Mouse (Mus musculus): ENCODE results near the gene Tia1. TPM values are rescaled to one million over a fixed set of nuclear protein-coding genes. Genes with fewer than 3 reads are reported as not detected.
"Not testable (repeated sequence)": the region's sequence is repeated elsewhere in the genome, so short reads cannot be mapped to it uniquely, and the experiment has no call there.

The Tia1 gene
- polyA plus RNA-seq, 1 experiment from 2014 or later, result 235 TPM

DNA sequence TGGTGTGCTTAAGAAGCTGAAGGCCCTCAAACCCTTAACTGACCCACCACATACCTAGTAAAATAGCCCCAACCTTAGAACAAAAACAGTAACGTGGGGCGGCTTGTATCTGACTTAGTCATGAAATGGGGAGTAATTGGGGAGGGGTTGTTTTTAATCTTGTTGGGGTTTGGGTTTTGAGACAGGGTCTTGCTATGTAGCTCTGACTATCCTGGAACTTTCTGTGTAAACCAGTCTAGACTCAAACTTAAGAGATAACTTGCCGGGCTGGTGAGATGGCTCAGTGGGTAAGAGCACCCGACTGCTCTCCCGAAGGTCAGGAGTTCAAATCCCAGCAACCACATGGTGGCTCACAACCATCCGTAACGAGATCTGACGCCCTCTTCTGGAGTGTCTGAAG, 23.9 kb upstream of the Tia1 start:
- H3K27ac ChIP-seq (ENCODE audit: low read depth, low read length); ATAC-seq (ENCODE audit: insufficient read depth, low FRiP score, low TSS enrichment); H3K27me3 ChIP-seq (ENCODE audit: control insufficient read depth, insufficient read depth, low read length); H3K4me3 ChIP-seq (ENCODE audit: low read depth, low read length); H3K9me3 ChIP-seq (ENCODE audit: control insufficient read depth, low read length); H3K4me1 ChIP-seq (ENCODE audit: control insufficient read depth, insufficient read depth, low read length); H3K4me2 ChIP-seq (ENCODE audit: low read depth); H3K9ac ChIP-seq (ENCODE audit: low read length); DNase-seq (ENCODE audit: low spot score): not testable (repeated sequence)
- 66% methylated on average over 6 of the region's 8 CpGs for WGBS
- H3K36me3 ChIP-seq (ENCODE audit: control insufficient read depth, insufficient read depth, low read length), result peaks cover 14% of the 10 kb centered on the region

DNA sequence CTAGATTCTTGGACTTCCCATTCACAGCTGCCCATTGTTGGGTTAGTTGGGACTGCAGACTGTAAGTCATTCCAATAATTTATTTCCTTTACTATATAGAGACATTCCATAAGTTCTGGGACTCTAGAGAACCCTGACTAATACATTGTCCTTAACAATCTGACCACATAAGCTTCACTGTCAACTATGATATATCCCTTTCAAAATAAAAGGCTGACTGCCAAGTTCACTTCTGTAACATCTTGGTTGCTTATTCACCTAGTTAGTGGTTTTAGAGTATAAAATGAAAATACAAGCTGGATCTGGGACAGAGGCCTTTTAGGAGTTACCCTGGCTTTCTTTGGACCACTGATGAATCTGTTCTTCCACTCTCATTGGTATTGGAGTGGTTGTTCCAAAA, 21.5 kb upstream of the Tia1 start:
- DNase-seq (ENCODE audit: low spot score) (no peak), ATAC-seq (ENCODE audit: insufficient read depth, low FRiP score, low TSS enrichment) (no peak)
- Histone ChIP-seq H3K4me3 (ENCODE audit: low read depth, low read length) (no peak overlapping the region), H3K9me3 (ENCODE audit: control insufficient read depth, low read length) (no peaks in the 10 kb centered on the region), H3K36me3 (ENCODE audit: control insufficient read depth, insufficient read depth, low read length) (peaks cover 10% of the 10 kb centered on the region), H3K4me1 (ENCODE audit: control insufficient read depth, insufficient read depth, low read length) (no peaks in the 10 kb centered on the region), H3K27ac (ENCODE audit: low read depth, low read length) (no peak overlapping the region), H3K4me2 (ENCODE audit: low read depth) (no peak overlapping the region), H3K9ac (ENCODE audit: low read length) (no peak overlapping the region), H3K27me3 (ENCODE audit: control insufficient read depth, insufficient read depth, low read length) (no peaks in the 10 kb centered on the region)

DNA sequence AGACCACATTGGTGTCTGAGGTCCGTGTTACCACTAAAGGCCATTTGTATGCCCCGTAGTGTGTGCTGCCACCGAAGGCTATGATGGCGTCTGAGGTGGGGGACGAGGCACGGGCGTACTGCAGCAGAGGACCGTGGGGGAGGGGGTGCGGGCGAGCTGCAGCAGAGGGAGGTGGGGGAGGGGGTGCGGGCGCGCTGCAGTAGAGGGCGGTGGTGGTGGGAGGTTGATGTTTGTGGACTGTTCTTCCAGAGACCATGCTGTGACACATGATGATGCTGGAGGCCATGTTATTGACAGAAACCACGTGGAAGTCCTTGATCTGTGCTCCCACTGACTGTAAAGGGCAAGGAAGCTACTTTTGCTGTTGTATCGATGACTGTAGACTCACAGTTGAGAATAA, 20.6 kb upstream of the Tia1 start:
- no peak for DNase-seq (ENCODE audit: low spot score)
- Histone ChIP-seq H3K27ac (ENCODE audit: low read depth, low read length) (no peak overlapping the region), H3K4me2 (ENCODE audit: low read depth) (no peak overlapping the region), H3K4me3 (ENCODE audit: low read depth, low read length) (no peak overlapping the region), H3K9me3 (ENCODE audit: control insufficient read depth, low read length) (no peaks in the 10 kb centered on the region), H3K27me3 (ENCODE audit: control insufficient read depth, insufficient read depth, low read length) (no peaks in the 10 kb centered on the region), H3K36me3 (ENCODE audit: control insufficient read depth, insufficient read depth, low read length) (peaks cover 8% of the 10 kb centered on the region), H3K9ac (ENCODE audit: low read length) (no peak overlapping the region), H3K4me1 (ENCODE audit: control insufficient read depth, insufficient read depth, low read length) (no peaks in the 10 kb centered on the region)
- WGBS, result 43% methylated on average over 16 of the region's 16 CpGs
- ATAC-seq (ENCODE audit: insufficient read depth, low FRiP score, low TSS enrichment), result no peak

DNA sequence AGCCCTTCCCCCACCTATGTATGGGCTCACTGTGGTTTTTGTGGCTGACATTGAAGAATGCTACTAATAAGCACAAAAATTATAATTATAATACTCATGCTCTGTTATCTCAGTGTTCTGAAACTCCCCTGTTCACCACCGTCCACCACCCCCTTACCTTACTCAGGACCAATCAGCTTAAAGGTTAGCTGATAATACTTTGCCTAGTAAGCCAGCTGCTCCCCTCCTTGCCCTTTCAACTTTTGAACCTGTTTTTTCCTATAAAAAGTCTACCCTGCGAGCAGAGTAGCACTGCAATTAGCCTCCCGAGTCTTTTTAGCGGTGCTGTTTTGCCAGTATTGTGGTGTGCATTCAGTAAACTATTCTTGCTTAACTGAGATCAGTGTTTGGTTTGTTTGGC, 19.3 kb upstream of the Tia1 start:
- Histone ChIP-seq H3K36me3 (ENCODE audit: control insufficient read depth, insufficient read depth, low read length) (peaks cover 12% of the 10 kb centered on the region), H3K27me3 (ENCODE audit: control insufficient read depth, insufficient read depth, low read length) (no peaks in the 10 kb centered on the region), H3K27ac (ENCODE audit: low read depth, low read length) (no peak overlapping the region), H3K4me2 (ENCODE audit: low read depth) (no peak overlapping the region), H3K4me1 (ENCODE audit: control insufficient read depth, insufficient read depth, low read length) (no peaks in the 10 kb centered on the region), H3K4me3 (ENCODE audit: low read depth, low read length) (no peak overlapping the region), H3K9ac (ENCODE audit: low read length) (no peak overlapping the region), H3K9me3 (ENCODE audit: control insufficient read depth, low read length) (no peaks in the 10 kb centered on the region)
- ATAC-seq (ENCODE audit: insufficient read depth, low FRiP score, low TSS enrichment) (no peak), DNase-seq (ENCODE audit: low spot score) (no peak)
- WGBS, result 77% methylated on average over 4 of the region's 4 CpGs

DNA sequence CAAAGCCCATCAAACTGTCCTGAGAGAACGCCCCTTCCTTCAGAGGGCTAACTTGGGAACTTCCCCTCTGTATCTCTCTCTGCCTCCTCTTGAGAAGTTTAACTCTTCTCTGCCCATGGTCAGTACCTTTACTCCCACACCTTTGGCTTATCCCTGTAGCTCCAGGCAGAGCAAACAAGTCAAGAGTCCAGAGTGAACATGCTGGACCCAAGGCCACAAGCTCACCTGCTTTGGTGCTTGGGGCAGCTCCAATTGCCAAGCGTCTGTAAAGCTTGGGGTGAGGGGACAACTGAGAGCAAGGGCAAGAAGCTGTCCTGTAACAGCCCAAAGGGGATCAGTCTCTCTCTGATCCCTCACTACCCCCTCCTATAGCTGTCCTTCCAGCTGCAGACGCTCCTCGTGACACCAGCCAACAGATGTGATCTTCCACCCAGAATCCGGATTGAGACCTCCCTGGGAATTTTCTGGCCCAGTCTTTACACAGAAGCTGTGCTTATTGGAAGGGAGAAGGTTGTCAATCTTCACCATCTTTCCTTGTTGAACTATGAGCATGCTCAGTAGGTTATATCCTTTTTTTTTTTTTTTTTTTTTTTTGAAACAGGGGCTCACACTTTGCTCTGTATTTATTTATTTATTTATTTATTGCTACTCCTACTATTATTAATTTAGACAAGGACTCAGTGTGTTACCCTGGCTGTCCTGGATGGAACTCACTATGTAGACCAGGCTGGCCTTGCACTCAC, 18.5 kb upstream of the Tia1 start:
- H3K9ac ChIP-seq (ENCODE audit: low read length), result no peak overlapping the region
- ATAC-seq (ENCODE audit: insufficient read depth, low FRiP score, low TSS enrichment) (no peak), DNase-seq (ENCODE audit: low spot score) (no peak)
- peaks cover 18% of the 10 kb centered on the region for H3K36me3 ChIP-seq (ENCODE audit: control insufficient read depth, insufficient read depth, low read length)
- no peaks in the 10 kb centered on the region for H3K9me3 ChIP-seq (ENCODE audit: control insufficient read depth, low read length)
- no peak overlapping the region for H3K4me3 ChIP-seq (ENCODE audit: low read depth, low read length)
- no peaks in the 10 kb centered on the region for H3K27me3 ChIP-seq (ENCODE audit: control insufficient read depth, insufficient read depth, low read length)
- no peak overlapping the region for H3K4me2 ChIP-seq (ENCODE audit: low read depth)
- WGBS, result 89% methylated on average over 5 of the region's 5 CpGs
- H3K27ac ChIP-seq (ENCODE audit: low read depth, low read length), result no peak overlapping the region
- H3K4me1 ChIP-seq (ENCODE audit: control insufficient read depth, insufficient read depth, low read length), result no peaks in the 10 kb centered on the region

DNA sequence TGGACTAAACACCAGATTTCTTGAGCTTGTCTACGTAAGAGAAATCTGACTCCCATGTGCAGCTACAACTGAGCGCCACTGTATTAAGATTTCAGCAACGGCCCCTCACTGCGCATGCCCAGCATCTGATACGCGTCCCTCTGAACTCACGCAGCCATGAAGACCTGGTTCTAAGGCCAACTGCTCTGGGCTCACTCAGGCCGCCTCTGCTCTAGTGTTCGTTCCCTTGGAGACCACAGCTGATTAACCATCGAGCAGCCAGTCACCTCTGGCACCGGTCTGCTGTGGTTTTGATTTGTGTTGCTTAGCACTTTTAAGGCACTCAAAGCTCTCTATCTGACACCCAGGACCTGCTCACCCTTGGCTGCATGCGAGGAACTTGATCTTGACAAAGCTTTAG, 16.7 kb upstream of the Tia1 start:
- H3K36me3 ChIP-seq (ENCODE audit: control insufficient read depth, insufficient read depth, low read length), result peaks cover 24% of the 10 kb centered on the region
- 88% methylated on average over 12 of the region's 12 CpGs for WGBS

DNA sequence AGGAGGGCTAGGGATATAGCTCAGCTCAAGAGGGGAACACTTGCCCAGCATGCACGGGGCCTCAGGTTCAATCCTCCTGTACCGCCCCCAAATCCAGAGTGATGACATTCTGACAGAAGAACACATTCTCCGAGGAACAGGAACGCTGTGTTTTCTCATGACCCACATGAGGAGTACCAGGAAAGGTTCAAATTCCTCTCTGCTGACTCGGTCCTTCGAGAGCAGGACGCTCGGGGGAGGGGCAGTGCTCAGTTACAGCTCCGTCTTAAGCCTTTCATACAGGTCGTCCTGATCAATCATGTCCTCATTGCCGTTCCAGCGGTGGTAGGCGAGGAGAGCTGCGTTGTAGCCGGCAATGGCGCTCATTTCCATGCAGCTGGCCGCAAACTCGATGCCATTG, 15.6 kb upstream of the Tia1 start:
- ATAC-seq (ENCODE audit: insufficient read depth, low FRiP score, low TSS enrichment) (no peak), DNase-seq (ENCODE audit: low spot score) (no peak)
- Histone ChIP-seq H3K27me3 (ENCODE audit: control insufficient read depth, insufficient read depth, low read length) (no peaks in the 10 kb centered on the region), H3K4me2 (ENCODE audit: low read depth) (no peak overlapping the region), H3K9me3 (ENCODE audit: control insufficient read depth, low read length) (no peaks in the 10 kb centered on the region), H3K36me3 (ENCODE audit: control insufficient read depth, insufficient read depth, low read length) (peaks cover 24% of the 10 kb centered on the region), H3K4me1 (ENCODE audit: control insufficient read depth, insufficient read depth, low read length) (no peaks in the 10 kb centered on the region), H3K4me3 (ENCODE audit: low read depth, low read length) (no peak overlapping the region), H3K27ac (ENCODE audit: low read depth, low read length) (no peak overlapping the region), H3K9ac (ENCODE audit: low read length) (no peak overlapping the region)
- WGBS, result 84% methylated on average over 18 of the region's 18 CpGs

More for the DNA sequence above, 16.7 kb upstream of the Tia1 start:
- no peak overlapping the region for H3K9ac ChIP-seq (ENCODE audit: low read length)
- H3K27me3 ChIP-seq (ENCODE audit: control insufficient read depth, insufficient read depth, low read length), result no peaks in the 10 kb centered on the region
- no peaks in the 10 kb centered on the region for H3K4me1 ChIP-seq (ENCODE audit: control insufficient read depth, insufficient read depth, low read length)
- ATAC-seq (ENCODE audit: insufficient read depth, low FRiP score, low TSS enrichment), result no peak
- no peak overlapping the region for H3K4me2 ChIP-seq (ENCODE audit: low read depth)
- no peaks in the 10 kb centered on the region for H3K9me3 ChIP-seq (ENCODE audit: control insufficient read depth, low read length)
- DNase-seq (ENCODE audit: low spot score), result no peak
- H3K4me3 ChIP-seq (ENCODE audit: low read depth, low read length), result no peak overlapping the region
- no peak overlapping the region for H3K27ac ChIP-seq (ENCODE audit: low read depth, low read length)

DNA sequence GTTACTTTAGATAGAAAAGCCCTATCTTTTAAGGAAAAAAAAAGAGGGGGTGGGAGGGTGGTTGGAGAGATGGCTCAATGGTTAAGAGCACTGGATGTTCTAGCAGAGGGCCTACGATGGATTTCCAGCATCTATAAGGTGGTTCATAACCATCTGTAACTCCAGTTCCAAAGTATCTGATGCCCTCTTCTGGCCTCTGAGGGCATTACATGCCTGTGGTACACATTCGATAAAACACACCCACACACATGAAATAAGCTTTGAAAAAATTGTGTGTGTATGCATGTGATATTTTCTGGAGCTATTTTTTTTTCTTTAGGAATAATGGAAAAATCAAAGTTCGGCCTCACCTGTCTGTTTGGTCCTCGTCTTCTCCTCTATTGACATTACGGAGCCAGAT, 12.7 kb upstream of the Tia1 start:
- no peaks in the 10 kb centered on the region for H3K9me3 ChIP-seq (ENCODE audit: control insufficient read depth, low read length)
- peaks cover 24% of the 10 kb centered on the region for H3K36me3 ChIP-seq (ENCODE audit: control insufficient read depth, insufficient read depth, low read length)
- peaks cover 8% of the 10 kb centered on the region for H3K4me1 ChIP-seq (ENCODE audit: control insufficient read depth, insufficient read depth, low read length)
- ATAC-seq (ENCODE audit: insufficient read depth, low FRiP score, low TSS enrichment) (no peak), DNase-seq (ENCODE audit: low spot score) (no peak)
- no peak overlapping the region for H3K4me2 ChIP-seq (ENCODE audit: low read depth)
- 94% methylated on average over 5 of the region's 5 CpGs for WGBS
- H3K27me3 ChIP-seq (ENCODE audit: control insufficient read depth, insufficient read depth, low read length), result no peaks in the 10 kb centered on the region
- H3K4me3 ChIP-seq (ENCODE audit: low read depth, low read length), result no peak overlapping the region
- H3K27ac ChIP-seq (ENCODE audit: low read depth, low read length), result no peak overlapping the region
- H3K9ac ChIP-seq (ENCODE audit: low read length), result no peak overlapping the region

DNA sequence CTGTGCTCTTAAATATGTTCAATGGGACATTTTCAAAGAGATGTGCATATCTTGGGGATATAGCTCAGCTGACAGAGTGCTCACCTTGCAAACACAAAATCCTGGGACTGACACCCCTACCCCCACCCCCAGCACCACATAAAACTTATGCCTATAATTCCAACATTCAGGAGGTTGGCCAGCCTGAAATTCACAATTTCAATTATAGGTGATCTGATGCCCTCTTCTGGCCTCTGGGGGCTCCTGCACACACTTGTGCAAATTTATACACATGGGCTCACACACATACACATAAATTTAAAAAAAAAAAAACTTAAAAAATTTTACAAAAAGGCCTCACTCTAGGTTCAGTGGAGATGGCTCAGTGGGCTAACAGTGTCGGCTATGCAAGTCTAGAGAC, 10.8 kb upstream of the Tia1 start:
- Histone ChIP-seq H3K36me3 (ENCODE audit: control insufficient read depth, insufficient read depth, low read length) (peaks cover 19% of the 10 kb centered on the region), H3K27ac (ENCODE audit: low read depth, low read length) (no peak overlapping the region), H3K9ac (ENCODE audit: low read length) (no peak overlapping the region), H3K4me3 (ENCODE audit: low read depth, low read length) (no peak overlapping the region), H3K4me1 (ENCODE audit: control insufficient read depth, insufficient read depth, low read length) (peaks cover 8% of the 10 kb centered on the region), H3K4me2 (ENCODE audit: low read depth) (no peak overlapping the region), H3K9me3 (ENCODE audit: control insufficient read depth, low read length) (no peaks in the 10 kb centered on the region), H3K27me3 (ENCODE audit: control insufficient read depth, insufficient read depth, low read length) (no peaks in the 10 kb centered on the region)
- WGBS, result 100% methylated on average over 1 of the region's 1 CpGs
- ATAC-seq (ENCODE audit: insufficient read depth, low FRiP score, low TSS enrichment) (no peak), DNase-seq (ENCODE audit: low spot score) (no peak)

Measured in neural tube, embryonic 11.5 days (tissue).